ENCODE assay signal across 19 mouse cellular contexts in genomic region chr12:106565263-106565681, GRCm38 (mm10).
DNase-seq lines count a peak whose midpoint lies in the region; ATAC-seq lines count a peak whose summit lies in the region.
"Had no signal": no experiment of that assay in that cellular context is flagged by ENCODE, and none has a peak within 500 bp of the region (broad histone marks: within the 10 kb centered on the region; RNA-seq: fewer than 3 reads in every experiment).

No protein-coding gene starts in this region.

- H3K4me3 ChIP-seq in midbrain, embryonic 10.5 days, result no peak overlapping the region
- no peak overlapping the region for H3K4me3 ChIP-seq in midbrain, embryonic 11.5 days (ENCODE audit: low read depth, low read length)
- H3K4me3 ChIP-seq: embryonic facial prominence, embryonic 15.5 days; heart, embryonic 12.5 days; intestine, embryonic 15.5 days; limb, embryonic 12.5 days; liver, embryonic 15.5 days; midbrain, embryonic 13.5 days had no signal

- H3K9me3 ChIP-seq in midbrain, embryonic 10.5 days (replicated peaks), result no peaks in the 10 kb centered on the region
- no peaks in the 10 kb centered on the region for H3K9me3 ChIP-seq in midbrain, embryonic 11.5 days (ENCODE audit: control insufficient read depth, low read length)
- H3K9me3 ChIP-seq: embryonic facial prominence, embryonic 15.5 days; heart, embryonic 12.5 days; intestine, embryonic 15.5 days; liver, embryonic 15.5 days; midbrain, embryonic 13.5 days had no signal

- no peak for DNase-seq in midbrain, embryonic 10.5 days (ENCODE audit: low spot score)
- DNase-seq in midbrain, embryonic 11.5 days (ENCODE audit: low spot score, missing footprints), result no peak
- peak; percentile 5 for DNase-seq in ES-CJ7 (ENCODE audit: low read depth, low spot score)
- DNase-seq in fat pad, adult 2 months (ENCODE audit: extremely low read depth, low read depth, low spot score), result peak; percentile 83
- DNase-seq in thymus, postnatal 14 days, result peak; percentile 57
- DNase-seq in frontal cortex, postnatal 10 days (ENCODE audit: low spot score in 2 of 2), result no peak
- DNase-seq in adrenal gland, adult 8-10 months, result no peak
- DNase-seq: cerebellum, adult 18-20 months; gastrocnemius, postnatal 14 days; lung, postnatal 14 days; right cerebral cortex, postnatal 25 days had no signal

- H3K27ac ChIP-seq in midbrain, embryonic 10.5 days (replicated peaks), result peak overlapping the region; percentile 55; the same call in 1 of the 2 replicates
- H3K27ac ChIP-seq in midbrain, embryonic 11.5 days (ENCODE audit: low read depth, low read length), result no peak overlapping the region
- H3K27ac ChIP-seq: embryonic facial prominence, embryonic 15.5 days; intestine, embryonic 15.5 days; limb, embryonic 12.5 days; liver, embryonic 15.5 days; midbrain, embryonic 13.5 days had no signal

- H3K27me3 ChIP-seq in midbrain, embryonic 10.5 days (ENCODE audit: low read depth, poor library complexity, severe bottlenecking), result no peaks in the 10 kb centered on the region
- H3K27me3 ChIP-seq in midbrain, embryonic 11.5 days (ENCODE audit: control insufficient read depth, insufficient read depth, low read length), result no peaks in the 10 kb centered on the region
- H3K27me3 ChIP-seq: embryonic facial prominence, embryonic 15.5 days; heart, embryonic 12.5 days; intestine, embryonic 15.5 days; limb, embryonic 12.5 days; liver, embryonic 15.5 days; midbrain, embryonic 13.5 days had no signal

- H3K9ac ChIP-seq in midbrain, embryonic 11.5 days (ENCODE audit: low read length), result no peak overlapping the region
- H3K9ac ChIP-seq: embryonic facial prominence, embryonic 15.5 days; heart, embryonic 12.5 days; intestine, embryonic 15.5 days; limb, embryonic 12.5 days; liver, embryonic 15.5 days; midbrain, embryonic 13.5 days had no signal

- no peaks in the 10 kb centered on the region for H3K36me3 ChIP-seq in midbrain, embryonic 10.5 days
- H3K36me3 ChIP-seq in midbrain, embryonic 11.5 days (ENCODE audit: control insufficient read depth, insufficient read depth, low read length), result no peaks in the 10 kb centered on the region
- H3K36me3 ChIP-seq: embryonic facial prominence, embryonic 15.5 days; heart, embryonic 12.5 days; intestine, embryonic 15.5 days; limb, embryonic 12.5 days; liver, embryonic 15.5 days; midbrain, embryonic 13.5 days had no signal

- WGBS in midbrain, embryonic 10.5 days, result 33% methylated on average over 6 of the region's 6 CpGs
- 28% methylated on average over 6 of the region's 6 CpGs for WGBS in midbrain, embryonic 11.5 days

- no peak overlapping the region for H3K4me2 ChIP-seq in midbrain, embryonic 11.5 days
- H3K4me2 ChIP-seq: embryonic facial prominence, embryonic 15.5 days; heart, embryonic 12.5 days; intestine, embryonic 15.5 days; limb, embryonic 12.5 days; liver, embryonic 15.5 days; midbrain, embryonic 13.5 days had no signal

- peaks cover 8% of the 10 kb centered on the region for H3K4me1 ChIP-seq in midbrain, embryonic 10.5 days
- no peaks in the 10 kb centered on the region for H3K4me1 ChIP-seq in midbrain, embryonic 11.5 days (ENCODE audit: control insufficient read depth, insufficient read depth, low read length)
- H3K4me1 ChIP-seq: embryonic facial prominence, embryonic 15.5 days; intestine, embryonic 15.5 days; liver, embryonic 15.5 days had no signal

- no peak for ATAC-seq in midbrain, embryonic 11.5 days (ENCODE audit: low FRiP score)
- no peak for ATAC-seq in megakaryocyte progenitor cell, adult 5-6 weeks (replicated peaks; ENCODE audit: poor library complexity)
- ATAC-seq: forebrain, embryonic 14.5 days; intestine, embryonic 15.5 days; midbrain, embryonic 13.5 days had no signal

Comparison
In these comparisons a context has a peak if more than half of its experiments do, and no peak if none do; other contexts are left out.
1. DNase-seq: peak in ES-CJ7 (single experiment), fat pad, adult 2 months (single experiment) and thymus, postnatal 14 days (single experiment); none in midbrain, embryonic 10.5 days (single experiment), midbrain, embryonic 11.5 days (single experiment), frontal cortex, postnatal 10 days (0 of 2) and adrenal gland, adult 8-10 months (single experiment).